Mouse (Mus musculus) kidney, adult 11 months (tissue): ENCODE measurements around the gene Nck2.

Experiments used
- DNase-seq: peaks from one replicate; pipeline ENCODE4 v3.0.0; 2022

Nck2 gene

GRCm38 (mm10) chr1:43436554-43436953 lies 7.8 kb upstream of the Nck2 start:
- no peak for DNase-seq

- DNase-seq = no peak
These were observed 5.1 kb upstream of the Nck2 start for GRCm38 (mm10) chr1:43439261-43439660.

GRCm38 (mm10) chr1:43442568-43442967 lies 1.8 kb upstream of the Nck2 start:
- DNase-seq = no peak

GRCm38 (mm10) chr1:43445170-43446088 lies 1.1 kb downstream of the Nck2 start:
- DNase-seq = peak; percentile 74

- peak; percentile 51 for DNase-seq
These were observed 1.7 kb downstream of the Nck2 start for GRCm38 (mm10) chr1:43446089-43446533.

- DNase-seq = peak; percentile 74
These were observed 2.6 kb downstream of the Nck2 start for GRCm38 (mm10) chr1:43446731-43447601.

GRCm38 (mm10) chr1:43447602-43448287 lies 3.4 kb downstream of the Nck2 start:
- no peak for DNase-seq

- DNase-seq = no peak
These were observed 6.4 kb downstream of the Nck2 start for GRCm38 (mm10) chr1:43450811-43451210.

- DNase-seq = no peak
These were observed 9.3 kb downstream of the Nck2 start for GRCm38 (mm10) chr1:43453683-43454082.

- no peak for DNase-seq
These were observed 10.4 kb downstream of the Nck2 start for GRCm38 (mm10) chr1:43454741-43455140.

GRCm38 (mm10) chr1:43455196-43455595 lies 10.8 kb downstream of the Nck2 start:
- DNase-seq = no peak

- DNase-seq = no peak
These were observed 12.8 kb downstream of the Nck2 start for GRCm38 (mm10) chr1:43457012-43457766.

- DNase-seq = no peak
These were observed 16.1 kb downstream of the Nck2 start for GRCm38 (mm10) chr1:43460468-43460867.

- DNase-seq = no peak
These were observed 18.3 kb downstream of the Nck2 start for GRCm38 (mm10) chr1:43462666-43463065.

GRCm38 (mm10) chr1:43463941-43464682 lies 19.7 kb downstream of the Nck2 start:
- no peak for DNase-seq

GRCm38 (mm10) chr1:43464976-43465375 lies 20.6 kb downstream of the Nck2 start:
- no peak for DNase-seq

GRCm38 (mm10) chr1:43465957-43466624 lies 21.7 kb downstream of the Nck2 start:
- DNase-seq = no peak

GRCm38 (mm10) chr1:43467656-43468055 lies 23.3 kb downstream of the Nck2 start:
- no peak for DNase-seq

GRCm38 (mm10) chr1:43468207-43468606 lies 23.8 kb downstream of the Nck2 start:
- no peak for DNase-seq

GRCm38 (mm10) chr1:43468978-43469377 lies 24.6 kb downstream of the Nck2 start:
- DNase-seq = no peak
